Mouse (Mus musculus) thymus, postnatal 0 days (tissue): ENCODE measurements around the gene Nab2. TPM values are rescaled to one million over a fixed set of nuclear protein-coding genes. Genes with fewer than 3 reads are reported as not detected.

Source experiments
- DNase-seq: peaks from one replicate; pipeline ENCODE4 v3.0.0-alpha.2; 2015; ENCODE audit warnings: low spot score
- polyA plus RNA-seq: library from polyadenylated mRNA; unstranded; fragments of >200 nt; fragmentation: Nextera tagmentation; extraction: Ambion mirVana; gene quantifications from 2 replicates; pipeline ENCODE4 v1.2.1, GENCODE M21; 2015

The Nab2 gene
- polyA plus RNA-seq, 1 experiment from 2014 or later = 10.0 TPM

GRCm38 (mm10) chr10:127616261-127616679 lies 52.1 kb downstream of the Nab2 start:
- no peak for DNase-seq

DNA sequence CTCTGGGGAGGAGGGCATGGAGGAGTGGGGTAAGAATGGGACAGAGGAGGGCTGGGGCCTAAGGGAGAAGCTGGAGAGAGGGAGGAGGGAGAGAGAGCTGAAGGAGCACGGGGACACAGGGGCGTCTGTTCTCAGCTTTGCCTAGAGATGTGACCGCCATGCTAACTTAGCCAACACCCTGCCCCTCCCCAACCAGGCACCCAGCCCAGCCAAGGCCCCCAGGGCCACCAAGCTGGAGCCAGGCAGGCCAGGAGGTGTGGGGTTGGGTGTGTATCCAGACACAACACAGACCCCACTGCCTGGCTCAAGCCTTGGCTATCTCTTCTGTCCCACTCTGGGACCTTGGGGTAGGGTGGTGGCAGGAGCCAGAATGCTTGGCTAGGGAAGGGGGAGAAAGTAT lies 52.8 kb downstream of the Nab2 start:
- no peak for DNase-seq

DNA sequence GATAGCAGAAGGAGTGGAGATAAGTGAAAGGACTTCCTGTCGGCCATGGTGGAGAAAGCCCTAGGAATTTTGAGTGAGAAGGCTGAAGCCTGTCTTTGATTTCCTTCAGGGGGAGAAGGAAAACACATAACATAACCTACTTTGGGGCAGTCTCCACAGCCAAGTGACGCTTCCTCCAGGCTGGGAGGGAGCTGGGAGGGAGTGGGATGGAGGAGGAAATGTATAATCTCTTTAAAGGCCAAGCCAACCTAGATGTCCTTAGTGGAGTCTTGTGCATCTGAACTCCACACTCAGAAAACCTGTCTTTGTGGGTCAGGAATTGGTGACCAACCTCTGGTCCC lies 53.4 kb downstream of the Nab2 start:
- DNase-seq = no peak

GRCm38 (mm10) chr10:127614236-127615033 lies 53.9 kb downstream of the Nab2 start:
- no peak for DNase-seq

DNA sequence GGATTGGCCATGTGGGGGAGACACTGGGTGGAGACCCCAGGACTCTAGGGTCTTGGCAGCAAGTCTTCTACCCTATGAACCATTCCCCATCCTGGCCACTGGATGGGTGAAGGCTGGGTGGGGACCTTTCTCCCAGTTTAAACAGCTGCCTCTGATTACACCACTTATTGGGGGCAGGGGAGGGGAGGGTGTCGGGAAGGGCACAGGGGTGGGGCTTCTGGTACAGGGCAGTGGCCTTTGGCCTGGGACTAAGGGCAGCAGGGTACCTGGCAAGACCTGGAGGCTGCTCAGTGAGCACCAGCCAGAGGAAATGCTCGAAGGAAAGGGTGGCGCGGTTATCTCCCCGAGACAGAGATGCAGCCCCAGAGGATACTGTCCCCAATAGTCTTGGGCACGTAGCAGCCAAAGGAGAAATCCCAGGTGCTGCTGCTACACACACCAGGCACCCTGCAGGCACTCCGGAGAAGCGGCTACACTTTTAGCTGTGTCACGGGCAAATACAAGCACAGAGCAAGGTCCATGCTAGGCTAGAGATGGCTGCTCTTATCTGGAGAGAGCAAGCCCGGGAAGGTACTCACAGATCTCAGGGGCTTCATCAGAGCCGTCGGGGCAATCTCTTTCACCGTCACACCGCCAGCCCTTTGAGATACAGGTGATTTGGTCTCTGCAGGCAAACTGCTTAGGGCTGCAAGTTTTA lies 56.1 kb downstream of the Nab2 start:
- DNase-seq = no peak

Other genes with a start within 250 kb of the Nab2 start
- 0.30 and 0.73 TPM in 2 replicates for gene Stac3, start 166.9 kb downstream of the Nab2 start, polyA plus RNA-seq
- 10.4 and 13.2 TPM in 2 replicates for gene Ndufa4l2, start 153.6 kb downstream of the Nab2 start, polyA plus RNA-seq
- 102 and 118 TPM in 2 replicates for gene Shmt2, start 146.1 kb downstream of the Nab2 start, polyA plus RNA-seq
- gene Nxph4, start 134.0 kb downstream of the Nab2 start, polyA plus RNA-seq = 0.19 and 0.23 TPM in 2 replicates
- 8.0 and 8.6 TPM in 2 replicates for gene Lrp1, start 47.4 kb downstream of the Nab2 start, polyA plus RNA-seq
- gene Stat6, start 25.6 kb downstream of the Nab2 start, polyA plus RNA-seq = 38.4 and 47.9 TPM in 2 replicates
- 10.6 and 10.9 TPM in 2 replicates for gene Nemp1, start 1.7 kb downstream of the Nab2 start, polyA plus RNA-seq
- 0.62 and 0.68 TPM in 2 replicates for gene Myo1a, start 36.6 kb upstream of the Nab2 start, polyA plus RNA-seq
- gene Tac2, start 55.9 kb upstream of the Nab2 start, polyA plus RNA-seq = 3.1 and 3.9 TPM in 2 replicates
- gene Zbtb39, start 71.0 kb upstream of the Nab2 start, polyA plus RNA-seq = 1.3 and 1.7 TPM in 2 replicates
- gene Gpr182, start 83.2 kb upstream of the Nab2 start, polyA plus RNA-seq = 0.90 and 1.1 TPM in 2 replicates
- 0.03 TPM in 1 of 2 replicates, not detected in the other for gene Rdh1, start 91.2 kb upstream of the Nab2 start, polyA plus RNA-seq
- gene Rdh16f1, start 91.2 kb upstream of the Nab2 start, polyA plus RNA-seq = 0.09 TPM in 1 of 2 replicates, not detected in the other
- gene Rdh9, start 107.8 kb upstream of the Nab2 start, polyA plus RNA-seq = not detected in 2 replicates
- 0.05 TPM in 1 of 2 replicates, not detected in the other for gene Rdh16, start 132.6 kb upstream of the Nab2 start, polyA plus RNA-seq
- not detected in 2 replicates for gene Rdh19, start 181.4 kb upstream of the Nab2 start, polyA plus RNA-seq
- 0.10 TPM in 1 of 2 replicates, not detected in the other for gene Rdh16f2, start 197.9 kb upstream of the Nab2 start, polyA plus RNA-seq
- not detected in 2 replicates for gene Rdh7, start 220.2 kb upstream of the Nab2 start, polyA plus RNA-seq
- gene Sdr9c7, start 229.9 kb upstream of the Nab2 start, polyA plus RNA-seq = 0.33 and 0.39 TPM in 2 replicates